Mouse (Mus musculus): ENCODE data around the gene Qrsl1. TPM values are rescaled to one million over a fixed set of nuclear protein-coding genes. Genes with fewer than 3 reads are reported as not detected.

Gene Qrsl1
- total RNA-seq, 2 experiments from 2014 or later = 19.4 to 20.7 TPM

DNA sequence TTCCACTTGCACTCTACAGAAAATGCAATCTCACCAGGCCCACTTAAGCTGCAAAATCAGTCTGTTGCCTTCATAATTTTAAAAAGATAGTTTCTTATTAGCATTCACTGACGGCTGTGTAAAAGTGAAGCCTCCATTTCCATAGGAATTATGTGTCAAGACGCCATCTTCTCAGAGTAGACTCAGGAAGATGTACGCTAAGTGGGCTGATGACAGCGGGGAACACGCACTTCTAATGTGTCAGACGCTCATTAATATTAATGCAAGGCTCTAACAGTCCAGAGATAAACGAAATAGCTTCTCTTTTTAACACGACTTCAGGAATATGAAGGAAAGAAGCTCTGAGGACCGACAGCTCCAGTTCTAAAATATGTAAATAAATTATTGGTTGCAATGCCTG is 13.9 kb downstream of the Qrsl1 start:
- ATAC-seq (replicated peaks; ENCODE audit: poor library complexity, severe bottlenecking) = no peak

DNA sequence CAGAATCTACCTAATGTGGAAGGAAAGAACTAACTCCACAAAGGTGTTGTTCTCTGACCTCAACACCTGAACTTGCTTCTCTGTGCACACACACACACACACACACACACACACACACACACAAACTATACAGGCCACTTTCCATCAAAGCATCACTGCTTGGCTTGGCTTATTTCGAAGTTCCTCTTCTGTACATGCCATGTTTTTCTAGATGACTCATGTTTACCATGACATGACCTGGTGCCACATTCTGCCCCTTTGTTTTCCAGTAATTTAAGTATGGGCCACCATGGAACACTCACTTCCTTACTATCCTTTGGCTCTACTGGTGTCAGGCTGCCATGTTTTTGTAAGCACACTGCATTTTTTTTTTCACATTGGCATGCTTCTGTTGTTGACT is 30.1 kb downstream of the Qrsl1 start:
- ATAC-seq (replicated peaks; ENCODE audit: poor library complexity, severe bottlenecking) = peak; percentile 30; the same call in 1 of the 2 replicates

DNA sequence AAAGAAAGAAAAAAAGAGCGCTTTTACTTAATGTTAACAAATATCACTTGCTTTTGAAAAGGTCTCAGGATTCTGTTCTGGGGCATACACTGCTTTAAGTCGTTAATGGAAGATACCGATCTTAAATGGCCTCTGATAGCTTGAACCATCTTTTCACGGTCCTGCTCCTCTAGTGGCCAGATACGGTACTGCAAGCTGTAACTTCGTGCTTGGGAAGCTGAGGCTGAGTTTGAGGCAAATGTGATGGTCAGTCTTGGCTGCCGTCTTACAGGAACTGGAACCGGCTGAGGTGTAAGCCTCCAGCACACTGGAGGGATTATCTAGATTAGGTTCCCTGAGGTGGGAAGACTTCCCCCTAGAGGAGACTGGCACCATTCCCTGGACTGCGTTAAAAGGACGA is 30.8 kb downstream of the Qrsl1 start:
- peak; percentile 35; the same call in 1 of the 2 replicates for ATAC-seq (replicated peaks; ENCODE audit: poor library complexity, severe bottlenecking)

DNA sequence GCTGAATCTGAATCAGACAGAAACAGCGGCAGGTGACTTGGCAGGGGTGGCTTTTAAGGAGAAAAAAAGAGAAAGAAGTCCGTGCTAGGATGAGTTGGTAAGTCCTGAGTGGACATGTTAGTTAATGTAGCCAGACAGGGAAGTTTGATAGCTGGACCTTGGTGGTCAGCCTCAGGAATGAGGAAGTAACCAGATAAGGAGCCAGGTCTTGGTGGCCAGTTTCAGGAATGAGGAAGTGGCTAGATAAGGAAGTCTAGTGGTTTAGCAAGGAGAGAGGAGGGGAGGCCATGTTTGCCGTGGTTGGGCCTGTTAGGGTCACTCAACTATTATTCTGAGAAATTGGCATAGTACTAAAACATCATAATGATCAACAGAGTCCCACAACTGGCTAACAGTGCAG is 45.2 kb downstream of the Qrsl1 start:
- ATAC-seq (replicated peaks; ENCODE audit: poor library complexity, severe bottlenecking) = peak; percentile 100

DNA sequence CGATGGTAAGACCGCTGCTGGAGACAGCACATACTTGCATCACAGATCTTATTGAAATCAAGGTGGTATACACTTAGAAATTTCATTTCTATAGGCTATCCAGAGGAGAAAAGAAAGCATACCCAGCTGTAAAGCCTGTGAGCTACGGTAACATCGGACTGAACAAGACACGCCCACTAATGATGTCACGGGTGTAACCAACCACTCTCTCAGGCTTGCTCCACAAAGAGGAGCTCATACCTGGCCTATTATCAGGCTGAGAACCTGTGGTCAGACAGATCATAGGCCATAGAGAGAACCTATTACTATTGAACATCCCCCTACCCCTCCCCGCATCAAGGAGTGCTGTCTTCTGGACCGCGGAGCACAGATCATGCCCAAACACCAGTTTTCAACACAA is 45.6 kb downstream of the Qrsl1 start:
- peak; percentile 39 for ATAC-seq (replicated peaks; ENCODE audit: poor library complexity, severe bottlenecking)

DNA sequence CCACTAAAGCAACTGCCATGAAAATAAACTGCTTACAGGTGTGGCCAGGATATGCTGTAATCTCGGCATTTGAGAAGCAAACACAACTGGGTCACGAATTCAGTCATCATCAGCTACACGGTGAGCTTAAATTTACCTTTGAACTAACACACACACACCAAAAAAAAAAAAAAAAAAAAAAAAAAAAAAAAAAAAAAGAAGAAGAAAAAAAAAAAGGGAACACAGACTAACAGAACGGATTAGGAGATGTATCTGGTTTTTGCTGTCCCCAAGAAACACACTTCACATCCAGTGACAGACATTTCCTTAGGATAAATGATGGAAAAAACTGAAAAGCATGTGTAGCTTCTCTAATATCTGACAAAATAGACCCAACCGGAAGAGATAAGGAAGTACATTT is 49.6 kb downstream of the Qrsl1 start:
- no peak for ATAC-seq (replicated peaks; ENCODE audit: poor library complexity, severe bottlenecking)

DNA sequence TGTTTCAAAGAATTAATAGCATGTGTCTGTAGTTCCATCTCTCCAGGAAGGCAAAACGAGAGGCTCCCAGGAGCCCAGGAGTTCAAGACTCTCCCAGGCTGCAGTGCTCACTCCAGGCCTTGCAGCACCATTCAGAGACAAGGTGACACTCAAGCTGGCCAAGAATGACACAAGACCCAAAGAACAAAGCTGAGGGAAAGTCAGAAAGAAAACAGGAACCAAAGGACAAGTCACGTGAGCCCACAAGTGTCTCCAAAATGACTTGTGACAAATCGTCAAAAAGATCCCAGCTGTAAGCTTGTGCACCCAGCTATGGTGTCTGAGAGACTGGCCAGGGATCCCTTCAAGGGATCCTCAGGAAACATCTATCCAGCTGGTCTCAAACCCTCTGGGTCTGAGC is 52.1 kb downstream of the Qrsl1 start:
- peak; percentile 81 for ATAC-seq (replicated peaks; ENCODE audit: poor library complexity, severe bottlenecking)

DNA sequence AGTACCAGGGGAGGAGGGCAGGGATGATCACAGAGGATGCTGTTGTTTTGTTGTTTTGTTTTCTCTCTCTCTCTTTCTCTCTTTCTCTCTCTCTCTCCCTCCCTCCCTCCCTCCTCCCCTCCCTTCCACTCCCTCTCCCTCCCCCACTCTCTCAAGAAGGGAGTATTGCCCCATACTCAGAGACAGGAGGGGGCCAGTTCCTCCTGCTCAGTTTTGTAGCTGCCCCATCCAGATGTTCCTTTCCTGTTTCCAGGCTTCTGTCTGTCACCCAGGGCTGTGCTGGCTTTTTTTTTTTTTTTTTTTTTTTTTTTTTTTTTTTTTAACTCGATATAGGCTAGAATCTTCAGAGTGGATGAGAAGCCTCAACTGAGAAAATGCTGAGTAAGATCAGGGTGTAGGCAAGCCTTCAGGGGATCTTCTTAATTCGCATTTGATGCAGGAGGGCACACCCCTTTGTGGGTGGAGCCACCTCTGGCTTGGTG is 55.4 kb downstream of the Qrsl1 start:
- peak; percentile 91 for ATAC-seq (replicated peaks; ENCODE audit: poor library complexity, severe bottlenecking)

DNA sequence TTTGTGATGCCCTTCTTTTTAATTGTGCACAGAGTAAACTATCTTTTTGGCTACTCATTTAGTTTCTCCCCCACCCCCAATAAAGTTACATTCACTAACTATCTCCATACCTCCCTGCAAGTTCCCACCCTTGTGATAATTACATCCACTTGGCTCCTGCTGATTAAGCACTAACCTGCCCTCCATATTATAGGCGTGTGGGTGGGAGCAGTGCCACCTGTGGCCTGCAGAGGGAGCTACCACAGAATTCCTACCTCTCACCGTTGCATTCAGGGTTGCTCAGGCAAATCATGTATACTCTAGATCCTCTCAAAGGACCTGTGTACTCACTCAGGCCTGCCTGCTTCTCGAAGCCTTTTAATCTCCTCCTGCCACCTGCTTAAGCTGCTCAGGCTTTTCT is 56.1 kb downstream of the Qrsl1 start:
- no peak for ATAC-seq (replicated peaks; ENCODE audit: poor library complexity, severe bottlenecking)

DNA sequence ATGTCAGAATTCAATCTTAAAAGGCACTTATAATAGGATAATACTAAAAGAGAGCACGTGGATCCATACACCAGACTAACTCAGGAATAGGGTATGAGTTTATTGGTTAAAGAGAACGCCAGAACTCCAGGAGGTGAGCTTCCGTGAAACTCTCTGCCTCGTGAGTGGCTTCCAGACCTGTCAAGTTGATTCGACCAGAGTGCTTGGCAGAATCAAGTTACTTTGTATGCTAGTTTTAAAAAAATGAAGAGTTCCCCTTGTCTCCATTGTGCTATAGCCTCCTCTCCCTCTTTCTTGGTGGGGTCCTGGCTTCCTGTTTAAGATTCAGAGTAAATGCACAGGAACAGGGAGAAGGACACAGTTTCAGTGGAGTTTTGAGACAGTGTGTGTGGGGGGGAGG is 60.1 kb downstream of the Qrsl1 start:
- ATAC-seq (replicated peaks; ENCODE audit: poor library complexity, severe bottlenecking) = no peak

DNA sequence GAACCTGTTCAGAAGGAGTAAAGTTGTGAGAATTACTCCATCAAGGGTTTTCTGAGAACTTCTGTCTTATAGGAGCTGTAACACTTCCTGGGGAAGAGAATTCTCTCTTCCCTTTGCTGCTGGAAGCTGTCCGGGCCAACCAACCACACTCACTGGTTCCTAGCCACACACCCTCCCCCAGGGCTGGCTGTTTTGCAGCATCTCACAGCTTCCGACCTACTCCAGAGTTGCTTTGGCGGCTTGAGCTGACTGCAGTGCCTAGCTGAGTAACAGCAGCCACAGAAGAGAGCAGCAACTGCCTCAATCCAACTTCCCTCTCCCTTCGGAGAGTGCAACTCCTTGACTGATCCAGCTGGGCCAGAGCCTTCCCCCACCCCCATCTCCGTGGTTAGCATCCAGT is 68.7 kb downstream of the Qrsl1 start:
- ATAC-seq (replicated peaks; ENCODE audit: poor library complexity, severe bottlenecking) = peak; percentile 97

DNA sequence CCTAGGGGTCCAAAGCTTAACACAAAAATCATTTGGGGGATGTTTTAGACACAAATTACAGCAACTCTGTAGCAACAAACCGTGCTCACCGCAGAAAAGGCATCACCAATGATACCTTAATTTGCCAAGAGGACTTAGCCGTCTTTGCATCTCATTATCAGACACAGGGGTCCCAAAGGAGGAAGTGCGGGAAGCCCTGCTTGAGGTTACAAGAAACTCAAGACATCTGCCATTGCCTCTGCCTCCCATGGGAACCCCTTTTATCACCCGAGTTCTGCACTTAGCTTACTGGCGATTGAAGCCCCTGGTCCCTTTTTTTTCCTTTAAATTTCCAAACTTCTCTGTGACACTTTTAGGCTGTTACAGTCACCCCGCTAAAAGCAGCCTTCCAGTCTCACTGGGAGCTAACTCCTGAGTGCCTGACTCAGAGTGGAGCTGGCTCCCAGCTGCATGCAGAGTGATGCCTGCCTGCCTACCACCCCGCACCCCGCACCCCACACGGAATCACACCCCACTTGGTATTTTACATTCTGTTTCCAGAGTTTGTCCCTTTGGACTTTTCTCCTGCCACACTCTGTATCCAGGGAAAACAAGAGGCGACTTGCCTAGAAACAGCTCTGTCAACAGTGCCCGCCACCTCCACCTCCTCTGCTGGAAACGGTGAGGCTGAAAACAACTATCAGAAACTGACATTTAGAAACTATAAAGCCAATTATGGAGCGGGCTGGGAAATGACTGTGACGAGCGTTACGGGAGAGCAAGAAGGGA is 71.1 kb downstream of the Qrsl1 start:
- ATAC-seq (replicated peaks; ENCODE audit: poor library complexity, severe bottlenecking) = no peak

DNA sequence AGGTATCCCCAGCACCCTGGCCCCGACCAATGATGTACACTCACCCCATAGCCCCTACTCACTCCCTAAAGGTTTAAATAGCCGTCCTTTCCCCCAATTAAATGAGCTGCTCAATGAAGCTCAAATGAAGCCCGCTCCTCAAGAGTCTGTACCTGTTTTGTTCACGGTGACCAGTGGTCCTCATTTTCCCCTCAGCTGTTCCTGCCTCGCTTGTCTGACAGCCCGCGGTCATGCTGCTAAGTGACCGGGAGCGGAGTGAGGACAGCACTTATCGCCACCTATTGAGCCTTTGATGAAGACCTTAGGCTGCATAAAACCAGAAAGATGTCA is 72.9 kb downstream of the Qrsl1 start:
- ATAC-seq (replicated peaks; ENCODE audit: poor library complexity, severe bottlenecking) = no peak

DNA sequence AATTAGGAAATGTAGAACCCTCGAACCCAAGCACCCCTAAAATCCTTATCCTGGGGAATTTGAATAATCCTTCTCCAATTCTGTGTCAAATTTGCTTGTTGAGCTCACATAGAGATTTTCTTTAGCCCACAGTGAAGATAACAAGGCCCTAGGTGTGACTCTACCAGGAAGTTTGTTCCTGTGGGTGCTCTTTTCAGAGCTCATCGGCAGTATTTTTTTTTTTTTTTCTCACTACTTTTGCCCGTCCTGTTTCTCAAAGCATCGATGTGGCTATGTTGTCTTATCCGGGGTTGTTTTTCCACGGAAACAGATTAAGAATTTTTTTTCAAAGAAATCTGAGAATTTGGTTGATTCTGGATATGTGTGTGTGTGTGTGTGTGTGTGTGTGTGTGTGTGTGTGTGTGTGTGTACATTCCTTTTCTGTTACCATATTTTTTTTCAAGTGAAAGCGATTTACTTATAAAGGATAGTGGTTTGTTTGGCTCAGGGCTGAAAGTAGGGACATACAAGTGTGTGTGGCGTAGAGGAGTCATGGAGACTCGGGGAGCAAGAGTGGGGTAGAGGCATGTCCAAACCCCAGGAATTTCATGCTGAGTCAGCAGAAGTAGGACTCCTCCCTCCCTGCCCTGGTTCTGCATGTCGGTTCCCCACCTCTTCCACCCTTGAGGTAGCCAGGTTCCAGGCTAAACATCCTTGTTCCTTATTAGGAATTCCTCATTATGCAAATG is 73.4 kb downstream of the Qrsl1 start:
- no peak for ATAC-seq (replicated peaks; ENCODE audit: poor library complexity, severe bottlenecking)

DNA sequence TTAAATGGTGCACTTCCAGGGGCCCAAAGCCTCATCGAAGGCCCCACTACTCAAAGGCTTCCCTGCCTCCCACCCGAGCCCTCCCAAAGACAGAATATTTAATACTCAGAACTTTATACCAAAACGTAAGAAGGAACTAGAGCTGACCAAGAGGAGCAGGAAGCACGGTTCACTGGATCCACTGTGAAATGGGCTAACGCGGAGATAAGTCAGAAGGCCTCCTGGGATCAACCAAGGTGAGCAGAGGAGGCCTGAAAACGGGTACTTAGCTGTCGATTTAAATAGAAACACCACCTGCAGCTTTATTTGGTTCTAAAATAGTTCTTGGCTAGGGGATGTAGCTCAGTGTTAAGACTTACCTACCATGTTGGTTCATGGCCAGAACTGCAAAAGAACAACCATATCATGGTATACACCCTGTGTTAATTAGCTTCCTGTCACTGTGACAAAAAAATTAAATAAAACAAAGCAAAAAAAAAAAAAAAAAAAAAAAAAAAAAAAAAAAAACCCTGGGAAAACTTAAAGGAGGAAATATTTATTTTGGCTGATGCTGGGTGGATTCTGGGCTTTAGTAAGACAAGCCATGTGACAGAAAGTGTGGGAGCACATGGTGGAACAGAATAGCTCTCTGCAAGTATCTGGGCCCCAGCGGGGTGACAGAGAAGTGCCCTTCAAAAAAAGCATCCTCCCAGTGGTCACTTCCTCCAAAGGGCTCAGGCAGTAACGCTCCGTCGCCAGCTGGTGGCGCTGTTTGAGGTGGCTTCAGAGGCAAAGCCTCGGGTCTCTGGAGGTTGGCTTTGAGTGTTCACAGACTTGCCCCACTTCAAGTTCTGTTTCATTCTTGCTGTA is 74.5 kb downstream of the Qrsl1 start:
- ATAC-seq (replicated peaks; ENCODE audit: poor library complexity, severe bottlenecking) = peak; percentile 25; the same call in 1 of the 2 replicates

DNA sequence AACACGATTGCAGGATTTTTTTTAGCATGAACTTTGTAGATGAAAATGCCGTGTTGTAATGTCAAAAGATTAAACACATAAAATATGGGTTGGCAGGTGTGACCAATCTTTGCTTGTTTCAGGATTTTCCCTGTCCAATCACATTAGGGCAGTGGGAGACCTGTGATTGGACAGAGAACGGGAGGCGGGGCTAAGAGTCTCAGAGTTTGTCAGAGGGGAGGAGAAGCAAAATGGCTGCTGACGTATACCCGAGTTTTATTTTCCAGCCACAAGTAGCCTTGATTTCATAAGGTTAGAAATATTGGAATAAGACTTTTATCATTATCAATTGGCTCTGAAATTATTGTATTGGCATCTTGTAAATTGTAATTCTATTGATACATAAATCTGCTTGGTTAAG is 75.8 kb downstream of the Qrsl1 start:
- no peak for ATAC-seq (replicated peaks; ENCODE audit: poor library complexity, severe bottlenecking)

DNA sequence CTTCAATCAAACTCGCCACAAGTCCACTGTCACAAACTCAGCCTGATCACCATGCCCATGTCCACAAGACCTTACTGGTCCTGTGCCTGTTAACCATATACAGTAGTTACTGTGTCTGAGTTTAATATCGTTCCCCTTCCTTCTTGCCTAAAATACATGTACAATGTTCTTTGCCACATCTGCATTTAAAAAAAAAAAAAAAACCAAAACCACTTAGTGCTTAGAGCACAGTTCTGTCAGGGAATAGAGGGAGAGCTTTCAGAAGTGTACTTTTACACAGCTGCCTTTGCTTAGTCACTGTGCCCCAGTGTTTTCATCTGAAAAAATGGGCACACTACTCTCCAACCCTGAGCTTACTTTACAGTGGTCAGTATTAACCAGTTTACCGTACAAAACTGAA is 76.8 kb downstream of the Qrsl1 start:
- no peak for ATAC-seq (replicated peaks; ENCODE audit: poor library complexity, severe bottlenecking)
